Mouse (Mus musculus) embryonic stem cell, embryonic (primary cell): ENCODE results near the gene Ifit3b.

Experiments used
- CTCF ChIA-PET, 4 experiments: fragments of 300-600 bp in 2 of 4; fragments of 350-600 bp in 2 of 4; sonication (Branson Sonifier 250); formaldehyde crosslinking; loops; one replicate each; lab custom pipeline; 2022; ENCODE audit warnings: inconsistent platforms in 2 of 4; lab: Charles Lee
- POLR2A ChIA-PET, 4 experiments: fragments of 300-600 bp in 2 of 4; fragments of 350-600 bp in 2 of 4; sonication (Branson Sonifier 250); formaldehyde crosslinking; loops; one replicate each; lab custom pipeline; 2022; ENCODE audit warnings: antibody characterized with exemption in 4 of 4, inconsistent platforms in 1 of 4; lab: Charles Lee

Ifit3b gene

DNA sequence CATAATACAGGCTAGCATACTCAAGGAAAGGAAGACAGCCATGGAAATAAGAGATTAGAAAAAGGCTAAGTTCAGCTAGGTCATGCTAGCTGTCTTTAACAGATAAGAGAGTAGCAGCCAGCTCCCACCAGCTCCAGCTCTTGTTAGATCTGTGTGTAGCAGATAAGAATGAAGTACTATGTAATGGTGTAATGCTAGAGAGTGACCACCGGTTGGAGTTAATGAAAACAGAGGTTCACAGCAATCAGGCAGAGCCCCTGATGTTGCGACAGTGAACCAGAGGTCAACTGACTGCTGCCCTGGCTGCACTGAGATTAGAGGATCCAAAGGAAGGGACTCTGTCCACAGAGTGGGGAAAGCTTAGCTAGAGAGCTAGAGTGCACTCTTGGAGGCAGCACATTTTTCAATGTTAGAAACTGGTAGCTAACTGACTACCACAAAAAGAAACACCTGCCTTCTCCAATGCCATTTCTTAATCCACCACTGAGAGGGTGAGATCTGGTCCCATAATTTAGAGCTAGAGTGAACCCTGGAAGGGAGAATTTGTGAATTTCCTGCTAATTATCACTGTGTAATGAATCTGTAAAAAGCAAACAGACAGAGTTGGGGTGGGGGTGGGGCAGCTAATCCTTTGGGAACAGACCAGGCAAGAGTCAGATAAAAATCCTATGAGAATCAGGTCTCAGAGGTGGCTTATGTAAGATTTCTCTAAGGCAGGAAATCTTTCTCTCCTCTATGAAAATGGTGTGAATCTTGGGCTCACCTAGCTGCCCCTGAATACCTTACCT is 48.9 kb downstream of the Ifit3b start:
- ChIA-PET POLR2A (interaction anchor here in 1 of 4 experiments (0.6 to 1.2 kb wide), 2 partner anchors 14 to 101 kb away, joined by 3 to 4 read pairs; no protein-coding TSS in a partner anchor), CTCF (interaction anchor here in 2 of 4 experiments (0.7 to 1.6 kb wide), 4 partner anchors 19 to 413 kb away, joined by 3 to 5 read pairs (median 4); partner anchors contain the start of gene Ifit2 (in 1 of the 2))

DNA sequence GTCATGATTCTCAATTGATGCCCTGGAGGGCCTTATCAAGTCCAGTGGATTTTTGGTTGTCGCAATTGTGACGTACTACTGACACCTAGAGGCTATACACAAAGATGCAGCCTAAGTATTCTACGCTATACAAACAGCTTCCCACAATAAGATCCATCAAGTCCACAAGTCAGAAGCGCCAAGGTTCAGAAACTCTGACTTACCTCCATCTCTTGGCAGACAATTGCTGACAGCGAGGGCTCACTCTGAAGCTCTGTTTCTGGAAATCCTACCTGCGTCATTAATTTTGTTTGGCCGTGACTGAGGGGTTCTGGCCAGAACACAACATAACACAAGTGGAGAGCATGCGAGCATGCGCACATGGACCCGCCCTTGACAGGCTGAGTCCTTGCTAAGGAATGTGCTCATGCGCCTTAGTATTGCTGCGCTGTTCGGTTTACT is 54.3 kb downstream of the Ifit3b start:
- ChIA-PET CTCF (interaction anchor here (0.5 to 1.9 kb wide), 13 partner anchors 23 to 418 kb away, joined by 3 to 13 read pairs (median 3); partner anchors contain the start of gene Ifit2 (in 3 of the 4)), POLR2A (no interaction called here)

DNA sequence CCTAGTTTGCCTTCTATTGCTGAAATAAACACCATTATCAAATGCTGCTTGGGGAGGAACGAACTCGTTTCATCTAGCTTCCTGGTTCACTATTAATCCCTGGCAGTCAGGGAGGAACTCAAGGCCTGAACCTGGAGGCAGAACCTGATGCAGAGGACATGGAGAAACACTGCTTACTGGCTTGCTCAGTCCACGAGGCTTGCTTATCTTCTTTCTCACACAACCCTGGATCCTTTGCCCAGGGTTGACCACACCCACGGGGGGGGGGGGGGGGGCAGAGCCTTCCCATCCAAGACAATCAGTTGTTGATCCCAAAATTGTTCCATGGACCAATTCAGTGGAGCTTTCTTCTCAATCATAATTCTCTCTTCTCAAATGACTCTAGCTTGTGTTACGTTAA is 55.0 kb downstream of the Ifit3b start:
- ChIA-PET CTCF (interaction anchor here in 3 of 4 experiments (1.1 to 1.9 kb wide), 6 partner anchors 112 to 419 kb away, joined by 3 to 13 read pairs (median 4); partner anchors contain the start of gene Ifit2 (in 3 of the 3)), POLR2A (interaction anchor here in 2 of 4 experiments (0.6 to 1.0 kb wide), 4 partner anchors 9 to 93 kb away, joined by 3 to 5 read pairs (median 4); no protein-coding TSS in a partner anchor)
